Mouse (Mus musculus) liver, embryonic 14 days (tissue): ENCODE results near the gene Zbbx. TPM values are rescaled to one million over a fixed set of nuclear protein-coding genes. Genes with fewer than 3 reads are reported as not detected.

Source experiments
- polyA plus RNA-seq: library from polyadenylated mRNA; depleted of rRNA; stranded (reverse); fragments of >200 nt; gene quantifications from 2 replicates; pipeline ENCODE4 v1.2.3, GENCODE M21; 2012; rRNA removed

The Zbbx gene
- not detected in 2 replicates for polyA plus RNA-seq

GRCm38 (mm10) chr3:75164838-75165496, at the start of gene Zbbx:
TSS of gene Zbbx (minus strand) at chr3:75165034.

Other genes with a start within 250 kb of the Zbbx start
- gene Serpini2, start 105.0 kb upstream of the Zbbx start, polyA plus RNA-seq: 0.03 TPM in 1 of 2 replicates, not detected in the other